Mouse (Mus musculus): ENCODE measurements at regions not wholly inside any gene's neighbourhood (a gene's known extent, or its start where the extent isn't known, plus 50 kb on each side); places are given as distances from the start of the nearest gene placed in this dataset.

- no peaks in the 10 kb centered on the region for H3K36me3 ChIP-seq (ENCODE audit: control insufficient read depth, insufficient read depth)
- H3K27ac ChIP-seq (ENCODE audit: low read length), result no peak overlapping the region
- H3K9me3 ChIP-seq (replicated peaks; ENCODE audit: control insufficient read depth, low read length), result no peaks in the 10 kb centered on the region
- no peaks in the 10 kb centered on the region for H3K27me3 ChIP-seq (ENCODE audit: control insufficient read depth, insufficient read depth, low read length)
- WGBS, result 49% methylated on average over 10 of the region's 10 CpGs
- H3K4me1 ChIP-seq (ENCODE audit: control insufficient read depth, insufficient read depth, low read length), result peaks cover 6% of the 10 kb centered on the region
- H3K9ac ChIP-seq (ENCODE audit: low read length), result no peak overlapping the region
- no peak; the same call in 1 of the 2 replicates for ATAC-seq (replicated peaks; ENCODE audit: extremely low read depth, insufficient read depth, low FRiP score)
- no peak overlapping the region for H3K4me3 ChIP-seq (ENCODE audit: low read length)
- H3K4me2 ChIP-seq (ENCODE audit: low read depth, low read length), result no peak overlapping the region
Observed at GRCm38 (mm10) chr11:32907520-32908233, 83.3 kb upstream of the Smim23 start.

- Histone ChIP-seq H3K36me3 (ENCODE audit: control insufficient read depth, insufficient read depth) (no peaks in the 10 kb centered on the region), H3K4me1 (ENCODE audit: control insufficient read depth, insufficient read depth, low read length) (peaks cover 6% of the 10 kb centered on the region), H3K27ac (ENCODE audit: low read length) (no peak overlapping the region), H3K9me3 (replicated peaks; ENCODE audit: control insufficient read depth, low read length) (no peaks in the 10 kb centered on the region), H3K4me3 (ENCODE audit: low read length) (no peak overlapping the region), H3K4me2 (ENCODE audit: low read depth, low read length) (no peak overlapping the region), H3K9ac (ENCODE audit: low read length) (no peak overlapping the region), H3K27me3 (ENCODE audit: control insufficient read depth, insufficient read depth, low read length) (no peaks in the 10 kb centered on the region)
- no peak for ATAC-seq (replicated peaks; ENCODE audit: extremely low read depth, insufficient read depth, low FRiP score)
Observed at GRCm38 (mm10) chr11:32903970-32904369, 79.6 kb upstream of the Smim23 start.

- Histone ChIP-seq H3K27ac (ENCODE audit: low read length) (no peak overlapping the region), H3K4me1 (ENCODE audit: control insufficient read depth, insufficient read depth, low read length) (peaks cover 6% of the 10 kb centered on the region), H3K9ac (ENCODE audit: low read length) (no peak overlapping the region), H3K4me3 (ENCODE audit: low read length) (no peak overlapping the region), H3K27me3 (ENCODE audit: control insufficient read depth, insufficient read depth, low read length) (no peaks in the 10 kb centered on the region), H3K9me3 (replicated peaks; ENCODE audit: control insufficient read depth, low read length) (no peaks in the 10 kb centered on the region), H3K36me3 (ENCODE audit: control insufficient read depth, insufficient read depth) (no peaks in the 10 kb centered on the region), H3K4me2 (ENCODE audit: low read depth, low read length) (no peak overlapping the region)
- ATAC-seq (replicated peaks; ENCODE audit: extremely low read depth, insufficient read depth, low FRiP score), result no peak
- 69% methylated on average over 3 of the region's 3 CpGs for WGBS
Observed at GRCm38 (mm10) chr11:32903389-32903788, 79.0 kb upstream of the Smim23 start.

- H3K4me2 ChIP-seq (ENCODE audit: low read depth, low read length), result no peak overlapping the region
- no peak for ATAC-seq (replicated peaks; ENCODE audit: extremely low read depth, insufficient read depth, low FRiP score)
- H3K27me3 ChIP-seq (ENCODE audit: control insufficient read depth, insufficient read depth, low read length), result no peaks in the 10 kb centered on the region
- H3K9me3 ChIP-seq (replicated peaks; ENCODE audit: control insufficient read depth, low read length), result no peaks in the 10 kb centered on the region
- H3K27ac ChIP-seq (ENCODE audit: low read length), result no peak overlapping the region
- H3K4me1 ChIP-seq (ENCODE audit: control insufficient read depth, insufficient read depth, low read length), result peaks cover 6% of the 10 kb centered on the region
- WGBS, result 40% methylated on average over 7 of the region's 10 CpGs
- H3K36me3 ChIP-seq (ENCODE audit: control insufficient read depth, insufficient read depth), result no peaks in the 10 kb centered on the region
- no peak overlapping the region for H3K4me3 ChIP-seq (ENCODE audit: low read length)
- no peak overlapping the region for H3K9ac ChIP-seq (ENCODE audit: low read length)
Observed at GRCm38 (mm10) chr11:32902923-32903322, 78.5 kb upstream of the Smim23 start.

- no peaks in the 10 kb centered on the region for H3K4me1 ChIP-seq (ENCODE audit: control insufficient read depth, insufficient read depth, low read length)
- no peak overlapping the region for H3K27ac ChIP-seq (ENCODE audit: low read length)
- WGBS, result 81% methylated on average over 6 of the region's 6 CpGs
- H3K9me3 ChIP-seq (replicated peaks; ENCODE audit: control insufficient read depth, low read length), result no peaks in the 10 kb centered on the region
- no peak overlapping the region for H3K9ac ChIP-seq (ENCODE audit: low read length)
- no peak overlapping the region for H3K4me3 ChIP-seq (ENCODE audit: low read length)
- peaks cover 2% of the 10 kb centered on the region; the same call in 1 of the 2 replicates for H3K27me3 ChIP-seq (ENCODE audit: control insufficient read depth, insufficient read depth, low read length)
- H3K36me3 ChIP-seq (ENCODE audit: control insufficient read depth, insufficient read depth), result no peaks in the 10 kb centered on the region
- H3K4me2 ChIP-seq (ENCODE audit: low read depth, low read length), result no peak overlapping the region
- no peak for ATAC-seq (replicated peaks; ENCODE audit: extremely low read depth, insufficient read depth, low FRiP score)
Observed at GRCm38 (mm10) chr11:32900437-32900836, 76.0 kb upstream of the Smim23 start.

GRCm38 (mm10) chr11:32899604-32900216 lies 75.3 kb upstream of the Smim23 start:
- Histone ChIP-seq H3K36me3 (ENCODE audit: control insufficient read depth, insufficient read depth) (no peaks in the 10 kb centered on the region), H3K27ac (ENCODE audit: low read length) (no peak overlapping the region), H3K4me3 (ENCODE audit: low read length) (no peak overlapping the region), H3K4me2 (ENCODE audit: low read depth, low read length) (no peak overlapping the region), H3K4me1 (ENCODE audit: control insufficient read depth, insufficient read depth, low read length) (no peaks in the 10 kb centered on the region), H3K9me3 (replicated peaks; ENCODE audit: control insufficient read depth, low read length) (no peaks in the 10 kb centered on the region), H3K9ac (ENCODE audit: low read length) (no peak overlapping the region), H3K27me3 (ENCODE audit: control insufficient read depth, insufficient read depth, low read length) (peaks cover 2% of the 10 kb centered on the region; the same call in 1 of the 2 replicates)
- 54% methylated on average over 13 of the region's 13 CpGs for WGBS
- ATAC-seq (replicated peaks; ENCODE audit: extremely low read depth, insufficient read depth, low FRiP score), result 0 out of 2 replicates have a peak, but pooled peaks have one; percentile 45

- Histone ChIP-seq H3K36me3 (ENCODE audit: control insufficient read depth, insufficient read depth) (no peaks in the 10 kb centered on the region), H3K27ac (ENCODE audit: low read length) (no peak overlapping the region), H3K4me2 (ENCODE audit: low read depth, low read length) (no peak overlapping the region), H3K9me3 (replicated peaks; ENCODE audit: control insufficient read depth, low read length) (no peaks in the 10 kb centered on the region), H3K27me3 (ENCODE audit: control insufficient read depth, insufficient read depth, low read length) (peaks cover 2% of the 10 kb centered on the region; the same call in 1 of the 2 replicates), H3K9ac (ENCODE audit: low read length) (no peak overlapping the region), H3K4me1 (ENCODE audit: control insufficient read depth, insufficient read depth, low read length) (no peaks in the 10 kb centered on the region), H3K4me3 (ENCODE audit: low read length) (no peak overlapping the region)
- ATAC-seq (replicated peaks; ENCODE audit: extremely low read depth, insufficient read depth, low FRiP score), result no peak
- WGBS, result 57% methylated on average over 3 of the region's 3 CpGs
Observed at GRCm38 (mm10) chr11:32895400-32895799, 71.0 kb upstream of the Smim23 start.

GRCm38 (mm10) chr11:32893146-32893903 lies 68.9 kb upstream of the Smim23 start:
- Histone ChIP-seq H3K27ac (ENCODE audit: low read length) (no peak overlapping the region), H3K4me1 (ENCODE audit: control insufficient read depth, insufficient read depth, low read length) (no peaks in the 10 kb centered on the region), H3K27me3 (ENCODE audit: control insufficient read depth, insufficient read depth, low read length) (peaks cover 2% of the 10 kb centered on the region; the same call in 1 of the 2 replicates), H3K9me3 (replicated peaks; ENCODE audit: control insufficient read depth, low read length) (no peaks in the 10 kb centered on the region), H3K4me3 (ENCODE audit: low read length) (no peak overlapping the region), H3K36me3 (ENCODE audit: control insufficient read depth, insufficient read depth) (no peaks in the 10 kb centered on the region), H3K4me2 (ENCODE audit: low read depth, low read length) (no peak overlapping the region), H3K9ac (ENCODE audit: low read length) (no peak overlapping the region)
- ATAC-seq (replicated peaks; ENCODE audit: extremely low read depth, insufficient read depth, low FRiP score), result no peak
- WGBS, result 55% methylated on average over 11 of the region's 11 CpGs

GRCm38 (mm10) chr11:32892496-32892895 lies 68.1 kb upstream of the Smim23 start:
- WGBS, result 81% methylated on average over 5 of the region's 5 CpGs
- H3K27ac ChIP-seq (ENCODE audit: low read length), result no peak overlapping the region
- H3K9ac ChIP-seq (ENCODE audit: low read length), result no peak overlapping the region

More at GRCm38 (mm10) chr11:32892496-32892895, 68.1 kb upstream of the Smim23 start:
- Histone ChIP-seq H3K4me2 (ENCODE audit: low read depth, low read length) (no peak overlapping the region), H3K4me3 (ENCODE audit: low read length) (no peak overlapping the region), H3K9me3 (replicated peaks; ENCODE audit: control insufficient read depth, low read length) (no peaks in the 10 kb centered on the region), H3K36me3 (ENCODE audit: control insufficient read depth, insufficient read depth) (no peaks in the 10 kb centered on the region), H3K27me3 (ENCODE audit: control insufficient read depth, insufficient read depth, low read length) (no peaks in the 10 kb centered on the region), H3K4me1 (ENCODE audit: control insufficient read depth, insufficient read depth, low read length) (no peaks in the 10 kb centered on the region)
- no peak for ATAC-seq (replicated peaks; ENCODE audit: extremely low read depth, insufficient read depth, low FRiP score)

All from heart, embryonic 16.5 days (tissue).